Mouse (Mus musculus) gastrocnemius, postnatal 25 days (tissue): ENCODE results near the gene Hist1h3b. TPM values are rescaled to one million over a fixed set of nuclear protein-coding genes. Genes with fewer than 3 reads are reported as not detected.

ENCODE experiments used
- DNase-seq: peaks from one replicate; pipeline ENCODE4 v3.0.0; 2022
- microRNA-seq, 2 experiments: library from miRNA; unstranded; fragments of <30 nt; microRNA quantifications; one replicate each; pipeline ENCODE4 v1.2.0; 2021; ENCODE audit warnings: borderline replicate concordance in 2 of 2
- total RNA-seq, 2 experiments: library from RNA; stranded (reverse); gene quantifications; 1 replicate in 1 of 2; 2 replicates in 1 of 2; pipeline ENCODE4 v1.2.3; 2021

Gene Hist1h3b
- total RNA-seq, 2 experiments from 2014 or later = 9.6 to 17.3 TPM

- DNase-seq = no peak
Observed at GRCm38 (mm10) chr13:23779025-23779424, 27.0 kb downstream of the Hist1h3b start.

- no peak for DNase-seq
Observed at GRCm38 (mm10) chr13:23792520-23792919, 40.5 kb downstream of the Hist1h3b start.

- DNase-seq = no peak
Observed at GRCm38 (mm10) chr13:23799405-23799804, 47.3 kb downstream of the Hist1h3b start.

Small RNA genes within 50 kb of the gene (microRNA-seq; reads per million reads assigned to microRNA genes)
- 0 reads per million in 2 experiments for gene Gm44314
- 0 reads per million in 2 experiments for gene Gm44484

Other genes with a start within 250 kb of the Hist1h3b start
- 100 to 1,000 TPM; 156 to 160 TPM for gene Hist1h4h, start 221.2 kb upstream of the Hist1h3b start, total RNA-seq
- gene Hist1h2af, start 218.4 kb upstream of the Hist1h3b start, total RNA-seq = 10 to 100 TPM in 1 of 2 experiments, 1 to 10 TPM in 1; 9.5 to 14.9 TPM
- gene Hist1h3g, start 216.8 kb upstream of the Hist1h3b start, total RNA-seq = 1 to 10 TPM; 2.0 to 3.9 TPM
- 1 to 10 TPM in 1 of 2 experiments, under 1 TPM in 1; 0.90 to 1.7 TPM for gene Hist1h2bh, start 208.9 kb upstream of the Hist1h3b start, total RNA-seq
- 1 to 10 TPM; 5.0 to 6.6 TPM for gene Hist1h3f, start 208.2 kb upstream of the Hist1h3b start, total RNA-seq
- 10 to 100 TPM; 15.2 to 26.3 TPM for gene Hist1h4f, start 200.6 kb upstream of the Hist1h3b start, total RNA-seq
- 1 to 10 TPM; 1.2 to 2.3 TPM for gene Hist1h1d, start 199.0 kb upstream of the Hist1h3b start, total RNA-seq
- 10 to 100 TPM; 11.7 to 13.0 TPM for gene Hist1h3e, start 189.9 kb upstream of the Hist1h3b start, total RNA-seq
- gene Hist1h2ae, start 181.0 kb upstream of the Hist1h3b start, total RNA-seq = 1 to 10 TPM in 1 of 2 experiments, under 1 TPM in 1; 0.54 to 2.5 TPM
- gene Hist1h2bg, start 180.9 kb upstream of the Hist1h3b start, total RNA-seq = 10 to 100 TPM; 24.4 to 24.5 TPM
- gene Hist1h2bf, start 178.1 kb upstream of the Hist1h3b start, total RNA-seq = 10 to 100 TPM; 10.4 TPM
- 1 to 10 TPM; 1.5 to 5.5 TPM for gene Hist1h2ad, start 177.9 kb upstream of the Hist1h3b start, total RNA-seq
- gene Hist1h3d, start 176.5 kb upstream of the Hist1h3b start, total RNA-seq = 1 to 10 TPM; 3.4 to 3.8 TPM
- gene Hist1h4d, start 170.7 kb upstream of the Hist1h3b start, total RNA-seq = 10 to 100 TPM; 35.7 to 38.0 TPM
- 10 to 100 TPM; 18.0 to 18.2 TPM for gene Hist1h2be, start 131.1 kb upstream of the Hist1h3b start, total RNA-seq
- 10 to 100 TPM; 40.0 to 45.3 TPM for gene Hist1h1e, start 129.7 kb upstream of the Hist1h3b start, total RNA-seq
- 1 to 10 TPM in 1 of 2 experiments, under 1 TPM in 1; 0.84 to 2.0 TPM for gene Hist1h2ac, start 68.3 kb upstream of the Hist1h3b start, total RNA-seq
- gene Hist1h2bc, start 68.1 kb upstream of the Hist1h3b start, total RNA-seq = 10 to 100 TPM; 67.0 to 81.6 TPM
- gene Hist1h1t, start 56.5 kb upstream of the Hist1h3b start, total RNA-seq = not detected
- gene Hist1h4c, start 53.8 kb upstream of the Hist1h3b start, total RNA-seq = 10 to 100 TPM; 53.1 to 63.8 TPM
- gene Hfe, start 41.4 kb upstream of the Hist1h3b start, total RNA-seq = 10 to 100 TPM; 14.7 to 24.7 TPM
- gene Hist1h1c, start 13.5 kb upstream of the Hist1h3b start, total RNA-seq = 100 to 1,000 TPM; 156 to 159 TPM
- 1 to 10 TPM; 5.0 to 7.1 TPM for gene Hist1h3c, start 6.7 kb upstream of the Hist1h3b start, total RNA-seq
- gene Hist1h2bb, start 5.5 kb upstream of the Hist1h3b start, total RNA-seq = 10 to 100 TPM in 1 of 2 experiments, 1 to 10 TPM in 1; 5.9 to 10.7 TPM
- 10 to 100 TPM in 1 of 2 experiments, 1 to 10 TPM in 1; 9.5 to 11.0 TPM for gene Hist1h2ab, start 1.1 kb upstream of the Hist1h3b start, total RNA-seq
- gene Hist1h4b, start 4.7 kb downstream of the Hist1h3b start, total RNA-seq = 10 to 100 TPM in 1 of 2 experiments, 1 to 10 TPM in 1; 8.6 to 18.2 TPM
- gene Hist1h4a, start 9.0 kb downstream of the Hist1h3b start, total RNA-seq = 10 to 100 TPM in 1 of 2 experiments, 1 to 10 TPM in 1; 8.0 to 13.6 TPM
- 10 to 100 TPM; 10.2 to 14.0 TPM for gene Hist1h3a, start 10.1 kb downstream of the Hist1h3b start, total RNA-seq
- 1 to 10 TPM; 5.3 to 7.9 TPM for gene Hist1h1a, start 11.4 kb downstream of the Hist1h3b start, total RNA-seq
- not detected for gene Trim38, start 17.6 kb downstream of the Hist1h3b start, total RNA-seq
- gene Slc17a2, start 54.7 kb downstream of the Hist1h3b start, total RNA-seq = not detected
- gene Slc17a3, start 87.2 kb downstream of the Hist1h3b start, total RNA-seq = not detected
- gene Slc17a1, start 115.5 kb downstream of the Hist1h3b start, total RNA-seq = not detected
- gene Slc17a4, start 162.7 kb downstream of the Hist1h3b start, total RNA-seq = not detected
- not detected for gene Hist1h2ba, start 181.9 kb downstream of the Hist1h3b start, total RNA-seq
- not detected for gene Hist1h2aa, start 182.2 kb downstream of the Hist1h3b start, total RNA-seq
- gene Scgn, start 238.9 kb downstream of the Hist1h3b start, total RNA-seq = not detected